Mouse (Mus musculus) MEL (cell line): ENCODE results near the gene Pak2. TPM values are rescaled to one million over a fixed set of nuclear protein-coding genes. Genes with fewer than 3 reads are reported as not detected.

Experiments
- DNase-seq: peaks from one replicate; pipeline ENCODE4 v3.0.0; 2011; ENCODE audit warnings: low read depth, low spot score
- H3K27ac ChIP-seq: 2 replicates; pipeline ENCODE4 v1.5.1; 2012; ENCODE audit warnings: low read depth, mild to moderate bottlenecking, control low read depth, low read length, moderate library complexity; ENCODE audit not compliant: control insufficient read depth
- H3K27me3 ChIP-seq, 2 experiments: fragments of 150-350 bp in 1 of 2; sonication (generic) in 1 of 2; 2 replicates each; pipeline ENCODE4 v1.6.1; 2012; ENCODE audit warnings: low read length in 2 of 2, mild to moderate bottlenecking in 2 of 2, improper control_type of control experiment in 1 of 2, moderate library complexity in 1 of 2; ENCODE audit not compliant: insufficient read depth in 2 of 2, control insufficient read depth in 1 of 2
- H3K36me3 ChIP-seq, 2 experiments: 2 replicates each; pipeline ENCODE4 v1.6.1; 2012 to 2014; ENCODE audit warnings: low read length in 2 of 2, improper control_type of control experiment in 1 of 2, inconsistent platforms in 1 of 2, mild to moderate bottlenecking in 1 of 2; ENCODE audit not compliant: insufficient read depth in 2 of 2, control insufficient read depth in 1 of 2
- H3K4me1 ChIP-seq, 2 experiments: fragments of 150-350 bp in 1 of 2; sonication (generic) in 1 of 2; 2 replicates each; pipeline ENCODE4 v1.6.1; 2012; ENCODE audit warnings: low read length in 2 of 2, improper control_type of control experiment in 1 of 2, mild to moderate bottlenecking in 1 of 2; ENCODE audit not compliant: insufficient read depth in 2 of 2, control insufficient read depth in 1 of 2
- H3K4me3 ChIP-seq, 2 experiments: fragments of 150-350 bp in 1 of 2; sonication (generic) in 1 of 2; 2 replicates each; pipeline ENCODE4 v1.5.1; 2012; ENCODE audit warnings: low read depth in 2 of 2, low read length in 2 of 2, mild to moderate bottlenecking in 2 of 2, moderate library complexity in 2 of 2, control low read depth in 1 of 2, improper control_type of control experiment in 1 of 2; ENCODE audit not compliant: control insufficient read depth in 1 of 2, insufficient read depth in 1 of 2
- H3K79me2 ChIP-seq: 2 replicates; pipeline ENCODE4 v1.6.1; 2012; ENCODE audit warnings: mild to moderate bottlenecking, low read length, moderate library complexity; ENCODE audit not compliant: control insufficient read depth, poor library complexity, insufficient read depth
- H3K9ac ChIP-seq: 2 replicates; pipeline ENCODE4 v1.6.1; 2012; ENCODE audit warnings: low read depth, mild to moderate bottlenecking, control low read depth, low read length, moderate library complexity; ENCODE audit not compliant: control insufficient read depth, poor library complexity, severe bottlenecking
- H3K9me3 ChIP-seq: fragments of 150-350 bp; sonication (generic); replicated peaks from 2 replicates; pipeline ENCODE4 v1.6.1; 2012; ENCODE audit warnings: mild to moderate bottlenecking, low read length, improper control_type of control experiment, moderate library complexity; ENCODE audit not compliant: insufficient read depth
- BHLHE40 ChIP-seq: IDR thresholded peaks from 2 replicates; pipeline ENCODE4 v1.6.1; 2012; ENCODE audit warnings: low read depth, mild to moderate bottlenecking, inconsistent platforms, low read length, improper control_type of control experiment, borderline replicate concordance
- CHD2 ChIP-seq: IDR thresholded peaks from 2 replicates; pipeline ENCODE4 v1.6.1; 2011; ENCODE audit warnings: low read length, improper control_type of control experiment
- CTCF ChIP-seq, 3 experiments: IDR thresholded peaks in 2 of 3; conservative IDR thresholded peaks in 1 of 3; 2 replicates each; pipeline ENCODE4 v1.5.1; 2011 to 2012; ENCODE audit warnings: low read length in 3 of 3, low read depth in 2 of 3, mild to moderate bottlenecking in 2 of 3, improper control_type of control experiment in 1 of 3, inconsistent platforms in 1 of 3, mixed read lengths in 1 of 3, moderate library complexity in 1 of 3; ENCODE audit not compliant: control insufficient read depth in 1 of 3, insufficient read depth in 1 of 3, poor library complexity in 1 of 3, severe bottlenecking in 1 of 3
- E2F4 ChIP-seq: IDR thresholded peaks from 2 replicates; pipeline ENCODE4 v1.6.1; 2011; ENCODE audit warnings: low read depth, low read length, improper control_type of control experiment, borderline replicate concordance
- ELF1 ChIP-seq: IDR thresholded peaks from 2 replicates; pipeline ENCODE4 v1.6.1; 2014; ENCODE audit warnings: low read depth, mild to moderate bottlenecking, inconsistent platforms, low read length, improper control_type of control experiment, moderate library complexity
- EP300 ChIP-seq, 2 experiments: IDR thresholded peaks; 2 replicates each; pipeline ENCODE4 v1.6.1; 2011; ENCODE audit warnings: improper control_type of control experiment in 2 of 2, low read length in 2 of 2, low read depth in 1 of 2, mild to moderate bottlenecking in 1 of 2
- ETS1 ChIP-seq: IDR thresholded peaks from 2 replicates; pipeline ENCODE4 v1.6.1; 2012; ENCODE audit warnings: low read depth, mild to moderate bottlenecking, inconsistent platforms, low read length, improper control_type of control experiment, moderate library complexity
- GABPA ChIP-seq: IDR thresholded peaks from 2 replicates; pipeline ENCODE4 v1.6.1; 2012; ENCODE audit warnings: low read depth, mild to moderate bottlenecking, inconsistent platforms, low read length, improper control_type of control experiment, moderate library complexity
- GATA1 ChIP-seq: IDR thresholded peaks from 2 replicates; pipeline ENCODE4 v1.6.1; 2011; ENCODE audit warnings: low read depth, low read length, improper control_type of control experiment
- HCFC1 ChIP-seq: IDR thresholded peaks from 2 replicates; pipeline ENCODE4 v1.6.1; 2012; ENCODE audit warnings: low read depth, mild to moderate bottlenecking, inconsistent platforms, low read length, improper control_type of control experiment, moderate library complexity
- JUND ChIP-seq: IDR thresholded peaks from 2 replicates; pipeline ENCODE4 v1.6.1; 2011; ENCODE audit warnings: low read depth, mild to moderate bottlenecking, improper control_type of control experiment, low read length
- KAT2A ChIP-seq: conservative IDR thresholded peaks from 2 replicates; pipeline ENCODE4 v1.6.1; 2012; ENCODE audit warnings: low read depth, low read length, improper control_type of control experiment, inconsistent platforms
- MAX ChIP-seq: IDR thresholded peaks from 2 replicates; pipeline ENCODE4 v1.6.1; 2011; ENCODE audit warnings: low read length, improper control_type of control experiment
- MAZ ChIP-seq: IDR thresholded peaks from 2 replicates; pipeline ENCODE4 v1.6.1; 2012; ENCODE audit warnings: low read depth, mild to moderate bottlenecking, inconsistent platforms, low read length, improper control_type of control experiment
- MEF2A ChIP-seq: IDR thresholded peaks from 2 replicates; pipeline ENCODE4 v1.6.1; 2014; ENCODE audit warnings: low read depth, mild to moderate bottlenecking, inconsistent platforms, low read length, improper control_type of control experiment; ENCODE audit not compliant: poor library complexity, insufficient replicate concordance, severe bottlenecking; ENCODE audit errors: extremely low read depth
- MYC ChIP-seq: IDR thresholded peaks from 2 replicates; pipeline ENCODE4 v1.6.1; 2011; ENCODE audit warnings: low read depth, mild to moderate bottlenecking, low read length, improper control_type of control experiment, moderate library complexity
- NELFE ChIP-seq: IDR thresholded peaks from 2 replicates; pipeline ENCODE4 v1.6.1; 2011; ENCODE audit warnings: low read depth, low read length, improper control_type of control experiment
- NRF1 ChIP-seq: IDR thresholded peaks from 2 replicates; pipeline ENCODE4 v1.6.1; 2014; ENCODE audit warnings: low read depth, mild to moderate bottlenecking, inconsistent platforms, low read length, improper control_type of control experiment, moderate library complexity; ENCODE audit not compliant: poor library complexity, insufficient read depth, severe bottlenecking
- POLR2A ChIP-seq, 2 experiments: IDR thresholded peaks; 2 replicates each; pipeline ENCODE4 v1.6.1; 2011 to 2012; ENCODE audit warnings: low read length in 2 of 2, mild to moderate bottlenecking in 2 of 2, control low read depth in 1 of 2, improper control_type of control experiment in 1 of 2, low read depth in 1 of 2, moderate library complexity in 1 of 2; ENCODE audit not compliant: control insufficient read depth in 1 of 2, insufficient read depth in 1 of 2, poor library complexity in 1 of 2
- POLR2AphosphoS2 ChIP-seq: IDR thresholded peaks from 2 replicates; pipeline ENCODE4 v1.6.1; 2011; ENCODE audit warnings: low read length, improper control_type of control experiment
- POLR2AphosphoS5 ChIP-seq: IDR thresholded peaks from 2 replicates; pipeline ENCODE4 v1.6.1; 2012; ENCODE audit warnings: low read depth, borderline replicate concordance, mild to moderate bottlenecking, inconsistent platforms, low read length, moderate library complexity, mixed read lengths
- RAD21 ChIP-seq: IDR thresholded peaks from 2 replicates; pipeline ENCODE4 v1.6.1; 2011; ENCODE audit warnings: mild to moderate bottlenecking, low read depth, low read length, improper control_type of control experiment
- RCOR1 ChIP-seq: IDR thresholded peaks from 2 replicates; pipeline ENCODE4 v1.6.1; 2012; ENCODE audit warnings: low read depth, mild to moderate bottlenecking, inconsistent platforms, low read length, improper control_type of control experiment
- SIN3A ChIP-seq: IDR thresholded peaks from 2 replicates; pipeline ENCODE4 v1.6.1; 2012; ENCODE audit warnings: low read length, improper control_type of control experiment, inconsistent platforms
- TAL1 ChIP-seq: IDR thresholded peaks from 2 replicates; pipeline ENCODE4 v1.6.1; 2012; ENCODE audit warnings: mild to moderate bottlenecking, inconsistent platforms, low read length, moderate library complexity, mixed read lengths
- TBP ChIP-seq: IDR thresholded peaks from 2 replicates; pipeline ENCODE4 v1.8.0; 2011; ENCODE audit warnings: low read depth, low read length, improper control_type of control experiment
- TCF12 ChIP-seq: IDR thresholded peaks from 2 replicates; pipeline ENCODE4 v1.6.1; 2014; ENCODE audit warnings: low read depth, mild to moderate bottlenecking, inconsistent platforms, low read length, improper control_type of control experiment, moderate library complexity
- UBTF ChIP-seq: IDR thresholded peaks from 2 replicates; pipeline ENCODE4 v1.6.1; 2012; ENCODE audit warnings: low read depth, mild to moderate bottlenecking, inconsistent platforms, low read length, improper control_type of control experiment, moderate library complexity, borderline replicate concordance; ENCODE audit not compliant: insufficient read depth
- USF2 ChIP-seq, 2 experiments: IDR thresholded peaks; 2 replicates each; pipeline ENCODE4 v1.6.1; 2011 to 2012; ENCODE audit warnings: improper control_type of control experiment in 2 of 2, low read length in 2 of 2, borderline replicate concordance in 1 of 2, inconsistent platforms in 1 of 2, low read depth in 1 of 2, mild to moderate bottlenecking in 1 of 2; ENCODE audit not compliant: insufficient read depth in 1 of 2
- ZC3H11A ChIP-seq: IDR thresholded peaks from 2 replicates; pipeline ENCODE4 v1.6.1; 2012; ENCODE audit warnings: low read depth, mild to moderate bottlenecking, inconsistent platforms, low read length, improper control_type of control experiment
- ZKSCAN1 ChIP-seq: IDR thresholded peaks from 2 replicates; pipeline ENCODE4 v1.6.1; 2012; ENCODE audit warnings: low read depth, mild to moderate bottlenecking, inconsistent platforms, low read length, improper control_type of control experiment, moderate library complexity
- ZMIZ1 ChIP-seq: IDR thresholded peaks from 2 replicates; pipeline ENCODE4 v1.6.1; 2012; ENCODE audit warnings: low read depth, mild to moderate bottlenecking, inconsistent platforms, low read length, improper control_type of control experiment, moderate library complexity
- polyA plus RNA-seq, 2 experiments: library from polyadenylated mRNA; stranded (reverse) in 1 of 2; unstranded in 1 of 2; fragments of >175 nt in 1 of 2; fragments of >200 nt in 1 of 2; gene quantifications; 2 replicates each; pipeline versions ENCODE4 v1.2.1 to v1.2.4; 2012; ENCODE audit warnings: low replicate concordance in 2 of 2, low read depth in 1 of 2; ENCODE audit not compliant: insufficient read length in 2 of 2, insufficient read depth in 1 of 2, missing spikeins in 1 of 2
- total RNA-seq: library from RNA; depleted of rRNA; stranded (reverse); fragments of 300-350 nt; gene quantifications from 2 replicates; pipeline ENCODE4 v1.2.3, GENCODE M21; 2012

Pak2 gene
- total and polyA plus RNA-seq, 3 experiments: 23.0 to 67.2 (median 34.1) TPM

DNA sequence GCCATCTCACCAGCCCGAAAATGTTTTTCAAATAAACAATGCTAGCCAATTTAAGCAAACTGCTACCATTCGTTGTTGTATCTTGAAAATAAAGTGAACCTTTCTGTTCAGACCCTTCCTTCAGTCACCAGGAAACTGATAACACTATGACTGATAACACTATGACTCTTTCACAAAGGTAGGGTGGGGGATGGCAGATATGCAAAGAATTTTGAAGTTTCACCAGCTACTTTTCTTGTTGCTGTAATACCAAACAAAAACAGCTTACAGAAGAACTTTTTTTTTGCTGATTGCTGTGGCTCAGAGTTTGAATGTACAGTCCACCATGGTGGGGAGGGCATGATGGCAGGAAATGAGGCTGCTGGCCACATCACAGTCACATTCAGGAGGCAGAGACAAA lies 16.9 kb downstream of the Pak2 start (continued):
- TF ChIP-seq RCOR1 (peak; percentile 42; the same call in 1 of the 2 replicates), SIN3A (peak; percentile 43; the same call in 1 of the 2 replicates), GABPA (no peak), MAX (no peak), EP300 (IDR thresholded peaks at IDR 0.05; ENCODE audit: low read depth in 1 of 2, low read length in 2 of 2) (peak; percentile 61 to 76; a peak in 3 of 4 replicates), MYC (no peak), POLR2A (IDR thresholded peaks at IDR 0.05; ENCODE audit: control insufficient read depth in 1 of 2, insufficient read depth in 1 of 2, low read depth in 1 of 2, low read length in 2 of 2, poor library complexity in 1 of 2) (no peak), TBP (0 out of 2 replicates have a peak, but pooled peaks have one; percentile 23), USF2 (IDR thresholded peaks at IDR 0.05; ENCODE audit: borderline replicate concordance in 1 of 2, insufficient read depth in 1 of 2, low read depth in 1 of 2, low read length in 2 of 2) (no peak), POLR2AphosphoS2 (no peak), GATA1 (peak; percentile 89), MEF2A (no peak), ZKSCAN1 (no peak), ZC3H11A (no peak), ETS1 (peak; percentile 76), RAD21 (no peak)

DNA sequence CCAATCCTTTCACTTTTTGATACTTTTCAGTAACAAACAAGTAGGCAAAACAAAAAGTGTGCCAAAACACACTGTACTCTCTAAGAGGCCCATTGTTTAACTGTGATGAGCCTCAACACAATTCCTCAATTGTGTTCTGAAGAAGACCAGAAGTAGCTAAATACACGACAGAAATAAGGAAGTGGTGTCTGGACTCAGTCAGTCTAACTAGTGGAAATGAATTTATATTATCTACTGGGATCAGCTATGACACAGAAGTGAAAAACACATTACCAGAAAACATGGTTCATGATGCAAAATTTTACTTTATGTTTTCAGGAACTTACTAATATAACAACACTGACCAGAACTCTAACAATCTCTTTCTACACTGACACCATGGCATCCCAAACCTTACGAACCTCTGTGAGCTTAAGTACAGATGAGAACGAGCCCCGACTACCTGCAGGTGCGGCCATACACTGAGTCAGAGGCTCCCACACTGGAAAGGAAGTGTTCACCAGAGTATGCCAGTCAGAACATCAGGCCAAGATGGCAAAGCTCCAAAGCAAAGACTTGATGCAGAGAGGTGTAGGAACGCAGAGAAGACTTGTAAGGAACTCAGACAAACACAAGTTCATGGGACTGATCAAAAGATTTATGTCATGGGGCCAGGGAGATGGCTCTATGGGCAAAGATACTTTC lies 19.2 kb downstream of the Pak2 start:
- Histone ChIP-seq H3K9me3 (no peaks in the 10 kb centered on the region), H3K9ac (peak overlapping the region; percentile 39), H3K4me3 (peak overlapping the region; percentile 29 to 32), H3K27ac (peak overlapping the region; percentile 79), H3K4me1 (peaks cover 25 to 31% of the 10 kb centered on the region in 2 experiments), H3K79me2 (peaks cover 57% of the 10 kb centered on the region), H3K27me3 (no peaks in the 10 kb centered on the region), H3K36me3 (peaks cover 3 to 49% of the 10 kb centered on the region in 2 experiments)
- peak; percentile 82 for DNase-seq
- TF ChIP-seq TAL1 (no peak), ELF1 (peak; percentile 53), TCF12 (no peak), CTCF (IDR thresholded peaks at IDR 0.05 in 2 of 3, conservative IDR thresholded peaks at IDR 0.05 in 1 of 3; ENCODE audit: control insufficient read depth in 1 of 3, insufficient read depth in 1 of 3, low read depth in 2 of 3, low read length in 3 of 3, poor library complexity in 1 of 3, severe bottlenecking in 1 of 3) (no peak), KAT2A (no peak), NRF1 (no peak), JUND (no peak), E2F4 (no peak), USF2 (IDR thresholded peaks at IDR 0.05; ENCODE audit: borderline replicate concordance in 1 of 2, insufficient read depth in 1 of 2, low read depth in 1 of 2, low read length in 2 of 2) (no peak), MAZ (no peak), UBTF (no peak), POLR2AphosphoS2 (no peak), HCFC1 (no peak), MYC (no peak), MAX (no peak), RCOR1 (no peak), NELFE (no peak), RAD21 (no peak), GATA1 (peak; percentile 72), ZKSCAN1 (no peak), POLR2A (IDR thresholded peaks at IDR 0.05; ENCODE audit: control insufficient read depth in 1 of 2, insufficient read depth in 1 of 2, low read depth in 1 of 2, low read length in 2 of 2, poor library complexity in 1 of 2) (no peak), CHD2 (no peak), TBP (no peak), POLR2AphosphoS5 (no peak), BHLHE40 (no peak), SIN3A (no peak), ZMIZ1 (no peak)
